Mouse (Mus musculus) CH12.LX (cell line): ENCODE measurements around the gene Pdhb.
A peak's percentile ranks its signal among the peaks of the same experiment; 100 is the strongest.

Experiments
- CTCF ChIP-seq, 2 experiments: IDR thresholded peaks in 1 of 2; conservative IDR thresholded peaks in 1 of 2; 2 replicates each; pipeline ENCODE4 v1.5.1; 2011 to 2012; ENCODE audit warnings: low read depth in 2 of 2, low read length in 2 of 2, improper control_type of control experiment in 1 of 2, inconsistent platforms in 1 of 2, mild to moderate bottlenecking in 1 of 2, moderate library complexity in 1 of 2
- E2F4 ChIP-seq: IDR thresholded peaks from 2 replicates; pipeline ENCODE4 v1.6.1; 2011; ENCODE audit warnings: low read depth, low read length, improper control_type of control experiment; ENCODE audit not compliant: insufficient replicate concordance
- EP300 ChIP-seq: IDR thresholded peaks from 2 replicates; pipeline ENCODE4 v1.6.1; 2011; ENCODE audit warnings: low read length, improper control_type of control experiment
- MAFK ChIP-seq: IDR thresholded peaks from 2 replicates; pipeline ENCODE4 v1.6.1; 2011; ENCODE audit warnings: low read length, improper control_type of control experiment; ENCODE audit not compliant: insufficient replicate concordance
- MXI1 ChIP-seq: IDR thresholded peaks from 2 replicates; pipeline ENCODE4 v1.6.1; 2011; ENCODE audit warnings: mild to moderate bottlenecking, low read depth, low read length, improper control_type of control experiment
- POLR2A ChIP-seq: IDR thresholded peaks from 2 replicates; pipeline ENCODE4 v1.6.1; 2011; ENCODE audit warnings: low read depth, mild to moderate bottlenecking, improper control_type of control experiment, low read length
- TCF12 ChIP-seq: IDR thresholded peaks from 2 replicates; pipeline ENCODE4 v1.6.1; 2014; ENCODE audit warnings: low read depth, mild to moderate bottlenecking, inconsistent platforms, low read length, improper control_type of control experiment
- ZC3H11A ChIP-seq: IDR thresholded peaks from 2 replicates; pipeline ENCODE4 v1.6.1; 2012; ENCODE audit warnings: low read depth, mild to moderate bottlenecking, inconsistent platforms, low read length, improper control_type of control experiment

GRCm38 (mm10) chr14:8213803-8214224, 41.0 kb upstream of the Pdhb start, which contains the start of gene Kctd6:
- TF ChIP-seq TCF12 (peak; percentile 58; the same call in 1 of the 2 replicates), E2F4 (no peak), MXI1 (no peak), CTCF (conservative IDR thresholded peaks at IDR 0.05 in 1 of 2, IDR thresholded peaks at IDR 0.05 in 1 of 2; ENCODE audit: low read depth in 2 of 2, low read length in 2 of 2) (peak in 1 of 2 experiments; percentile 74; a peak in 2 of 4 replicates), EP300 (no peak), POLR2A (peak; percentile 44; the same call in 1 of the 2 replicates), MAFK (no peak), ZC3H11A (no peak)
